ENCODE assay signal across 8 mouse cellular contexts in genomic region chr1:156838695-156839094, GRCm38 (mm10). TPM values are rescaled to one million over a fixed set of nuclear protein-coding genes. Genes with fewer than 3 reads are reported as not detected.
DNase-seq lines count a peak whose midpoint lies in the region; ATAC-seq lines count a peak whose summit lies in the region.
"Had no signal": no experiment of that assay in that cellular context is flagged by ENCODE, and none has a peak within 500 bp of the region (broad histone marks: within the 10 kb centered on the region; RNA-seq: fewer than 3 reads in every experiment).

No protein-coding gene starts in this region.

- no peaks in the 10 kb centered on the region; the same call in 1 of the 2 replicates for H3K4me1 ChIP-seq in embryonic facial prominence, embryonic 11.5 days (ENCODE audit: control insufficient read depth, insufficient read depth, low read length)
- H3K4me1 ChIP-seq in liver, embryonic 16.5 days (ENCODE audit: control insufficient read depth, low read depth, low read length), result no peaks in the 10 kb centered on the region

- peak overlapping the region; percentile 40 for H3K4me2 ChIP-seq in embryonic facial prominence, embryonic 11.5 days (ENCODE audit: low read depth, low read length)
- H3K4me2 ChIP-seq in liver, embryonic 16.5 days (ENCODE audit: low read depth, low read length), result no peak overlapping the region

- no peaks in the 10 kb centered on the region for H3K27me3 ChIP-seq in embryonic facial prominence, embryonic 11.5 days (ENCODE audit: control insufficient read depth, insufficient read depth, low read length)
- no peaks in the 10 kb centered on the region for H3K27me3 ChIP-seq in liver, embryonic 16.5 days (ENCODE audit: control insufficient read depth, insufficient read depth, low read depth, low read length)

- peak overlapping the region; percentile 18; the same call in 1 of the 2 replicates for H3K9ac ChIP-seq in embryonic facial prominence, embryonic 11.5 days (replicated peaks; ENCODE audit: low read length)
- no peak overlapping the region for H3K9ac ChIP-seq in liver, embryonic 16.5 days (ENCODE audit: low read depth, low read length)

- H3K36me3 ChIP-seq in embryonic facial prominence, embryonic 11.5 days (replicated peaks; ENCODE audit: control insufficient read depth, insufficient read depth, low read depth, low read length), result no peaks in the 10 kb centered on the region
- H3K36me3 ChIP-seq in liver, embryonic 16.5 days (ENCODE audit: control insufficient read depth, insufficient read depth), result no peaks in the 10 kb centered on the region

- H3K27ac ChIP-seq in embryonic facial prominence, embryonic 11.5 days (replicated peaks; ENCODE audit: low read depth, low read length), result peak overlapping the region; percentile 74
- H3K27ac ChIP-seq in liver, embryonic 16.5 days (ENCODE audit: low read length), result no peak overlapping the region
- H3K27ac ChIP-seq: macrophage had no signal

- H3K9me3 ChIP-seq in embryonic facial prominence, embryonic 11.5 days (replicated peaks; ENCODE audit: control insufficient read depth, low read length), result no peaks in the 10 kb centered on the region
- no peaks in the 10 kb centered on the region for H3K9me3 ChIP-seq in liver, embryonic 16.5 days (replicated peaks; ENCODE audit: control insufficient read depth, low read length)

- peak; percentile 94 for ATAC-seq in embryonic facial prominence, embryonic 11.5 days (replicated peaks; ENCODE audit: insufficient number of reproducible peaks, low FRiP score, low TSS enrichment, low read depth)
- peak; percentile 56 for ATAC-seq in liver, embryonic 16.5 days (ENCODE audit: low read depth)
- no peak for ATAC-seq in inflammation-experienced regulatory T-cells, adult 6 months

- 5% methylated on average over 6 of the region's 6 CpGs for WGBS in embryonic facial prominence, embryonic 11.5 days
- WGBS in liver, embryonic 16.5 days (ENCODE audit: insufficient replicate concordance), result 44% methylated on average over 6 of the region's 6 CpGs

- DNase-seq in adrenal gland, adult 8-10 months, result peak; percentile 49
- DNase-seq in embryonic facial prominence, embryonic 11.5 days (ENCODE audit: low spot score), result peak; percentile 92
- DNase-seq in heart, adult 8-10 months (ENCODE audit: low spot score), result peak; percentile 58
- peak; percentile 33 for DNase-seq in kidney, adult 11 months
- peak; percentile 41 for DNase-seq in ovary, adult 18-20 months (ENCODE audit: low spot score)

- peak overlapping the region; percentile 18; the same call in 1 of the 2 replicates for H3K4me3 ChIP-seq in embryonic facial prominence, embryonic 11.5 days (ENCODE audit: low read depth, low read length)
- no peak overlapping the region for H3K4me3 ChIP-seq in liver, embryonic 16.5 days (ENCODE audit: low read depth, low read length)

RNA-seq across cellular contexts. Expression of gene Angptl1, which starts 0.3 kb away (rescaled TPM):
- 1 to 10 TPM; 3.4 to 8.5 (median 5.8) TPM for total RNA-seq in adrenal gland, adult 8-10 months (2022)
- 12.2 and 12.5 TPM in 2 replicates for polyA plus RNA-seq in embryonic facial prominence, embryonic 11.5 days (2014; fragmentation: Nextera tagmentation; extraction: Ambion mirVana)
- total RNA-seq in heart, adult 8-10 months (2022), result 1 to 10 TPM; 2.7 to 4.6 (median 3.0) TPM
- 0.32 and 0.41 TPM in 2 replicates for polyA plus RNA-seq in liver, embryonic 16.5 days (2015; fragmentation: Nextera tagmentation; extraction: Ambion mirVana)
- 1 to 10 TPM in 2 of 3 experiments, under 1 TPM in 1; 0.50 to 1.9 (median 1.6) TPM for polyA plus RNA-seq in inflammation-experienced regulatory T-cells, adult 6 months (2017; shearing (Covaris generic))
- polyA plus RNA-seq: macrophage had no signal

Comparison
In these comparisons a context has a peak if more than half of its experiments do, and no peak if none do; other contexts are left out.
1. DNase-seq: peak in every context shown above with its lines; median percentile 92 in embryonic facial prominence, embryonic 11.5 days; 58 in heart, adult 8-10 months; 49 in adrenal gland, adult 8-10 months; 41 in ovary, adult 18-20 months; 33 in kidney, adult 11 months.